Mouse (Mus musculus) heart, embryonic 12.5 days (tissue): ENCODE measurements around the gene Olfr651. TPM values are rescaled to one million over a fixed set of nuclear protein-coding genes. Genes with fewer than 3 reads are reported as not detected.

Experiments
- ATAC-seq: fragments of 200-750 bp; cut with Nextera tagmentation; 2 replicates; pipeline ENCODE4 v1.8.0; 2017; ENCODE audit warnings: moderate TSS enrichment, moderate library complexity; ENCODE audit not compliant: insufficient number of reproducible peaks, low FRiP score
- H3K27ac ChIP-seq: fragments of 300-500 bp; sonication (generic); 2 replicates; pipeline ENCODE4 v1.5.1; 2016; ENCODE audit warnings: mild to moderate bottlenecking, moderate library complexity; ENCODE audit not compliant: poor library complexity, severe bottlenecking
- H3K27me3 ChIP-seq: fragments of 300-500 bp; sonication (generic); replicated peaks from 2 replicates; pipeline ENCODE4 v1.6.1; 2016; ENCODE audit warnings: mild to moderate bottlenecking, moderate library complexity
- H3K36me3 ChIP-seq: fragments of 300-500 bp; sonication (generic); 2 replicates; pipeline ENCODE4 v1.6.1; 2016; ENCODE audit warnings: mild to moderate bottlenecking, moderate library complexity
- H3K4me1 ChIP-seq: fragments of 300-500 bp; sonication (generic); replicated peaks from 2 replicates; pipeline ENCODE4 v1.6.1; 2016; ENCODE audit warnings: mild to moderate bottlenecking
- H3K4me2 ChIP-seq: fragments of 300-500 bp; sonication (generic); 2 replicates; pipeline ENCODE4 v1.6.1; 2016; ENCODE audit warnings: mild to moderate bottlenecking, moderate library complexity
- H3K4me3 ChIP-seq: fragments of 300-500 bp; sonication (generic); 2 replicates; pipeline ENCODE4 v1.5.1; 2016; ENCODE audit warnings: mild to moderate bottlenecking
- H3K9ac ChIP-seq: fragments of 300-500 bp; sonication (generic); 2 replicates; pipeline ENCODE4 v1.6.1; 2016; ENCODE audit warnings: mild to moderate bottlenecking, moderate library complexity
- H3K9me3 ChIP-seq: fragments of 300-500 bp; sonication (generic); replicated peaks from 2 replicates; pipeline ENCODE4 v1.6.1; 2016; ENCODE audit warnings: mild to moderate bottlenecking, moderate library complexity
- WGBS: fragments of 180-500 bp; shearing (Covaris S2); methylation state at CpG from one replicate; pipeline ENCODE4 v1.1.7; 2016; 5-methylcytosine and 5-hydroxymethylcytosine counted together
- polyA plus RNA-seq: library from polyadenylated mRNA; unstranded; fragments of >200 nt; fragmentation: Nextera tagmentation; extraction: Ambion mirVana; gene quantifications from 2 replicates; pipeline ENCODE4 v1.2.1, GENCODE M21; 2016

Olfr651 gene
- polyA plus RNA-seq, 1 experiment from 2014 or later: not detected

DNA sequence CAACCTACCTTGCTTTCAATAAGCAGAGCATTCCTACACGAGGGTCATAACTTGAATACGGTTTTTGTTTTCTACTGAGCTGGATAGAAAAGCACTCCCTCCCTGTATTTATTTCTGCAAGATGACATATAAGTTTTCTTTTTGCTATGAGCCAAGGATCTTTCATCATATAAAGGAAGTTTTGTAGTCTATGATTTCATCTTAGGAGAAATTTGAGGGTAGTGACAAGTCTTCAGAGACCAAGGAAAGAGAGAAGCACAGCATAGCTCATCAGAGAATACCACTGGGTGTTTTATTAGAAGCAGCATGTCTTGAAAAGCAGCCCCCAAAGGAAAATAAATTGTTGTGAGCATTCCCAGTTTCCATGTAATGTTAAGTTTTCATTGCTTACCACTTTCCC is 51.7 kb downstream of the Olfr651 start, which contains the start of gene Olfr655:
Gene Olfr655 (minus strand): TSS at position 101 of the 400 bp plus-strand sequence.
- no peak within 1 kb of the TSS for H3K4me2 ChIP-seq
- no peaks in the 10 kb centered on the region for H3K4me1 ChIP-seq
- no peak within 1 kb of the TSS for H3K9ac ChIP-seq
- WGBS: 78% methylated on average over 2 of the region's 2 CpGs
- H3K4me3 ChIP-seq: no peak within 1 kb of the TSS
- no peaks in the 10 kb centered on the region for H3K9me3 ChIP-seq
- no peaks in the 10 kb centered on the region for H3K27me3 ChIP-seq
- no peak within 1 kb of the TSS for H3K27ac ChIP-seq
- no peak for ATAC-seq
- no peaks in the 10 kb centered on the region for H3K36me3 ChIP-seq

DNA sequence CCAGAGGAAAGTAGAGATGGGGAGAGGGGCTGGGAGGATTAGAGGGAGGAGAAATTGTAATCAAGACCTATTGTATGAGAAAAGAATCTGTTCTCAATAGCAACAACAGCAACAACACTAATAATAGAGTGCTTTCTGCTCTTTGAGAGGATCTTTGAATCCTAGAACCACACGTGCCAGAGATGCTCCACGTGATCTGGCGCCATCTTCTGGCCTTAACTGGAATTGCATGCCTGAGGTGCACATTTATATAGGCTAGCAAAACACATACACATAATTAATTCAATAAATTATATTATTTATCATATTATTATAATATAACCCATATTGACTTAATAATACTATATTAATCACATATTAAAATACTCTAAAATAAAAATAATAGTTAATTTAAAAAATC is 53.2 kb downstream of the Olfr651 start:
- no peaks in the 10 kb centered on the region for H3K36me3 ChIP-seq
- no peak overlapping the region for H3K4me2 ChIP-seq
- no peaks in the 10 kb centered on the region for H3K4me1 ChIP-seq
- no peak overlapping the region for H3K27ac ChIP-seq
- H3K9ac ChIP-seq: no peak overlapping the region
- ATAC-seq: no peak
- H3K27me3 ChIP-seq: no peaks in the 10 kb centered on the region
- no peaks in the 10 kb centered on the region for H3K9me3 ChIP-seq
- WGBS: 1% methylated on average over 3 of the region's 3 CpGs
- H3K4me3 ChIP-seq: no peak overlapping the region

Other genes starting within 250 kb of the Olfr651 start
- gene Trim12a, start 234.7 kb upstream of the Olfr651 start, polyA plus RNA-seq: 10.0 and 11.8 TPM in 2 replicates
- 0.17 TPM in 1 of 2 replicates, not detected in the other for gene Trim34b, start 220.7 kb upstream of the Olfr651 start, polyA plus RNA-seq
- gene Trim12c, start 196.8 kb upstream of the Olfr651 start, polyA plus RNA-seq: 2.3 and 2.4 TPM in 2 replicates
- gene Trim30b, start 180.2 kb upstream of the Olfr651 start, polyA plus RNA-seq: not detected in 2 replicates
- gene Trim30c, start 149.3 kb upstream of the Olfr651 start, polyA plus RNA-seq: not detected in 2 replicates
- 0.49 and 0.76 TPM in 2 replicates for gene Trim30a, start 84.9 kb upstream of the Olfr651 start, polyA plus RNA-seq
- 0.23 and 0.31 TPM in 2 replicates for gene Trim30d, start 42.3 kb upstream of the Olfr651 start, polyA plus RNA-seq
- not detected in 2 replicates for gene Olfr652, start 10.8 kb downstream of the Olfr651 start, polyA plus RNA-seq
- not detected in 2 replicates for gene Olfr653, start 27.2 kb downstream of the Olfr651 start, polyA plus RNA-seq
- gene Olfr654, start 36.9 kb downstream of the Olfr651 start, polyA plus RNA-seq: not detected in 2 replicates
- not detected in 2 replicates for gene Olfr655, start 51.6 kb downstream of the Olfr651 start, polyA plus RNA-seq
- not detected in 2 replicates for gene Olfr656, start 63.8 kb downstream of the Olfr651 start, polyA plus RNA-seq
- not detected in 2 replicates for gene Olfr657, start 74.7 kb downstream of the Olfr651 start, polyA plus RNA-seq
- gene Olfr658, start 97.2 kb downstream of the Olfr651 start, polyA plus RNA-seq: 0.05 TPM in 1 of 2 replicates, not detected in the other
- not detected in 2 replicates for gene Olfr659, start 116.6 kb downstream of the Olfr651 start, polyA plus RNA-seq
- not detected in 2 replicates for gene Olfr661, start 136.4 kb downstream of the Olfr651 start, polyA plus RNA-seq
- not detected in 2 replicates for gene Usp17le, start 227.3 kb downstream of the Olfr651 start, polyA plus RNA-seq